Mouse (Mus musculus) urinary bladder, adult 18-20 months (tissue): ENCODE data around the gene Vamp8.

Experiments used
- DNase-seq, 2 experiments: peaks; one replicate each; pipeline ENCODE4 v3.0.0; 2022; ENCODE audit warnings: low spot score in 2 of 2, mixed read lengths in 2 of 2

The Vamp8 gene

DNA sequence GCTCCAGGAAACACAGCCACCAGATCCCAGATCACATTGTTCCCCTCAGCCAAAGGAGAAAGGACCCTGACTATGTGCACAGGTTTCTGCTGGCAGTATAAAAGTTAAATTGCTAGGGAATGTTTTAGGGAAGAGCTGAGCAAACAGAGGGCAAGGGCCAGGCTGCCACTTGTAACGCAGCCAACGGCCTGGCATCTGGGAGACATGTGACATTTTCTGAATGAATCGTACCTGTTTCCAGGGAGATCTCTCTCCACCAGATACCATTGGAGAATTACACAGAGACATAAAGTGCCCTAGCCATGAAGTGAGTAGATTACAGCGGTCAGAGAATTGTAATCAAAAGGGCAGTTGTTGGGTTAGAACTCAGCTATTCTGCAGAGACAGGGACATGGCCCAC, 17.3 kb downstream of the Vamp8 start:
- DNase-seq, result no peak

DNA sequence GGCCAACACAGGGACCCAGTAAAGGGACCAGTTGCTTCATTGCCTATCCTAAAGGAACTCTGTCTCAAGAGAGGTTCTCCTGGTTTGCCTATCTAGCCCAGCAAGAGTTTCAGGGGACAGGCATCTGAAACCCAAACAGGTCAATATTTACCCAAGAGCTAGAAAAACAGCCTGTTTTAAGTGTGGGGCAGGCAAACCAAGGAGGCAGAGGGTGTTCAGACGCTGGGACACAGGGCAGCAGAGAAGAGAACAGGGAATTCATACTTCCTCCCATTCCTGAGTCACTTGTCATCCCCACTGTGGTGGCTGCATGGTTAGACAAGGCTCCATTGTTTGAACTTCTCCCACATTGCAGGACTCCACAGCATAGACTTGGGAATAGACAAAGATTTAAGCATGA, 18.9 kb downstream of the Vamp8 start:
- DNase-seq, result peak in 1 of 2 experiments; percentile 44

DNA sequence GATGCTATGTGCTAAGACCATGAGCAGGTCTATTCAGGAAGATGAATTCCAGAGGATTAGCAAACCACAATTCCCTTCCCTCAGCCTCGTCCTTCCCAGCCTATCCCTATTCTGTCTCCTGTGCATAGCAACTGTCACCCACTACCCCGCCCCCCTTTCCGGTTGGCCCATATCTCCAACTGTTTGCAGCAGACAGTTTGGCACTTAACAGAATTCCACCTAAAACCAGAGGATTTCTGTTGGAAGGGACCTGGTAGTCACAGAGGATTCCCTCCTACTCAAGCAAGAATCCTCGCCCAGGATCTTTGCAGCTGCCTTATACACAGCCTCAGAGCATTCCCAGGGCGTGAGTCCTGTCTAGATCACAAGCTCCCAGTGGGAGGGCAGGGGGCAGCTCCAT, 19.4 kb downstream of the Vamp8 start:
- DNase-seq, result no peak

- DNase-seq, result peak; percentile 45 to 47
Measured at GRCm38 (mm10) chr6:72370091-72370490, 20.4 kb downstream of the Vamp8 start.

GRCm38 (mm10) chr6:72369557-72369956, 20.9 kb downstream of the Vamp8 start:
- no peak for DNase-seq

DNA sequence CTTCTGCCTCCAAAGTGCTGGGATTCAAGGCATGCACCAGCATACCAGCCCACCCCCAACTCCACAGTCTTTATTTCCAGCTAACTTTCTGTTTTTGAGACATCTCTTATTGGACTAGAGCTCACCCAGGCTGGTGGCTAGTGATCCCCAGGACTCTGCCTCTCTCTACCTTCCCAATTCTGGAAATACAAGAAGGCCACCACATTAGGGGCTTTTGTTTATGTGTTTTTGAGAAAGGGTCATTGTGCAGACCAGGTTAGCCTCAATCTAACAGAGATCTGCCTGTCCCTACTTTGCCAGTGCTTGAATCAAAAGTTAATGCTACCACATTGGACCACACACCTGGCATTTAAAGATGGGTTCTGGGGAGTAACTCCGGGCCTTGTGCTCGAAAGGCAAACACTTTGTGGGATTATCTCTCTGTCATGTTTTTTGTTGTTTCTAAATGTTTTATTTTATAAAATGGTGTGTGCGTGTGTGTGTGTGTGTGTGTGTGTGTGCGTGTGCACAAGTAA, 23.0 kb downstream of the Vamp8 start:
- DNase-seq, result no peak

DNA sequence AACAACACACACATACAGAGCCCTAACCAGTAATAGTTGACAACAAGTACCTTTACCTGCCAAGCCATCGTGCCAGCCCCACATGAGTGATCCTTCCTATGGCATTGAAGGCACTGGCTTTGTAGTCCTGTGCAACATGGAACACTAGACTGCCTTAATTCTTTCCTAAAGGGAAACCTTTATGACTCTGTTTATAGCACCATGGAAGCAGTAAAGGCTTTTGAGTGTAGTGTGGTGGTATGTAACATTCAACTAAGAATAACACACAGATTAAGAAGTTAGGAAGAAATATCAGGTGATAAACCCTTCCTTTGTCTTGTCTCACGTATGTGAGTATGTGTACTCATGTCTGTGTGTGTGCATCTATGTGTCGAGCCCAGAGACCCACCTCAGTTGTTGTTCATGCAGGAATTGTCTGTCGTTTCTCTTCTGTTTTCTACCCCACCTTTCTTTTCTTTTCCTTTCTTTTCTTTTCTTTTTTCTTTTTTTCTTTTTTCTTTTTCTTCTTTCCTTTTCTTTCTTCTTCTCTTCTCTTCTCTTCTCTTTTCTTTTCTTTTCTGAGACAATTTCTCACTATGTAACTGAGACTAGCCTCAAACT, 23.6 kb downstream of the Vamp8 start, which contains the start of gene Rnf181:
TSS of gene Rnf181 (minus strand) at position 113 of the 600 bp plus-strand sequence.
- no peak for DNase-seq

- no peak for DNase-seq
Measured at GRCm38 (mm10) chr6:72366304-72366703, 24.2 kb downstream of the Vamp8 start.

- DNase-seq, result no peak
Measured at GRCm38 (mm10) chr6:72364985-72365384, 25.5 kb downstream of the Vamp8 start.

GRCm38 (mm10) chr6:72364009-72364408, 26.5 kb downstream of the Vamp8 start:
- no peak for DNase-seq

GRCm38 (mm10) chr6:72362132-72363028, 28.1 kb downstream of the Vamp8 start:
- DNase-seq, result peak; percentile 85 to 96

DNA sequence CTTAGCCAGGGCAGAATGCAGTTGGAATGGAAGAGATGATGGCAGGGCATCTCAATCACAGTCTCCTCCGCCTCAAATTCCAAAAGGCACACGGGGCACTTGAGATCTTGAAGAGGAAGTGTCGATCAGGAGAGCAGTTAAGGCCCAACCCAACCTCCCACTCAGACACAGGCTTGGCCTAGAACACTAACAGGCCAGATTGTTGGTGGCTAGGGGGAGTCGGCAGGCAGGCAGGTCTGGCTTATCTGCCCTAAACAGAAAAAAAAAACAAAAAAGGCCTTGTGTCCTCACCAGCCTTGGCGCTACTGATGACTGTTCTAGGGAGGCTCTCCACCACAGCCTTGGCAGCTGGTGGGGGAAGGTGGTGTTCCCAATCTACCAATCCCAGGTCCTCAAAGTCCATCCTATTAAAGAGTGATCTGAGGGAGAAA, 29.4 kb downstream of the Vamp8 start:
- no peak for DNase-seq

DNA sequence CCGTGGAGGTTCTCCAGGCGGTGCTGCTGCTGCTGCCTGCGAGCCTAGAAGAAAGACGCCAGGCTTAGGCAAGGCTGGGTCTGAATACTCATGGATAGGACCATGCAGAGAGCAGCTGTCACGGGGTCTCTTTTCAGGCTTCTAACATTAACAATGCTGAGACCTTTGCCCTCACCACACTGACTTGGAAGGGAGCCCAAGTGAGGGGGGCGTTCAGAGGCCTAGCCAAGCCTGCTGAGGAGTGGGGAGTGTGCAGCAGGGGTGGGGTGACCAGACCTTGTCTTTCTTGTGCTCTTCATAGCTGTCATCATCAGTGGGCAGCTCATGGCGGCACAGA, 29.9 kb downstream of the Vamp8 start:
- no peak for DNase-seq

DNA sequence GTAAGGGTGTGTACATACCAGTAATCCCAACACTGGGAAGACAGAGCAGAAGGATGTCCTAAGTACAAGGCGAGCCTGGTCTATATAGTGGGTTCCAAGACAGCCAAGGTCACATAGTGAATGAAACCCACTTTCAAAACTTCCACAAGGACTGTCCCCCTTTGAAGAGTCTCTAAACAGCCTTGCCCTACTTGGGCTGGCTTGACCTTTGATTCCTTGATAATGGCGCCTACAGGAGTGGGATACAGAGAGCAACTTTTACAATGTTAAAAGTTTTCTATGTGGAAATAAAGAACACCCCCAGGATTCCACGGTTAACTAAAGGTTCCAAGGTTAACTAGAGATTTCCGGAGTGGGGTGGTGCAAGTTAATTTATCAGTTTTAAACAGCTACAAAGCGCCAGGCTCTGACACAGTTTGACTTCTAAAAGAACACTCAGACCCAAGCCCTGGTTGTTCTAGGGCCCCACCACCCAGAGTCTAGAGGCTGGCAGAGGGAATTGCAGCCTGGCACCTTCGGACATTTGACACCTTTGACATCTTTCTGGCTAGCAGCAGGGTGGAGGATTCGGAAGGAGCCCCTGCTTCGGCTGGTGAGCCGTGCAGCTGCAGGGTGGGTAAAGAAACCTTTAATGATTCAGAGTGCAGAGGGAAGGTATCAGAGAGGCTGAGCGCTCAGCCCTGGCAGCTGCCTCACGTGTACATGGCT, 30.5 kb downstream of the Vamp8 start:
- no peak for DNase-seq

DNA sequence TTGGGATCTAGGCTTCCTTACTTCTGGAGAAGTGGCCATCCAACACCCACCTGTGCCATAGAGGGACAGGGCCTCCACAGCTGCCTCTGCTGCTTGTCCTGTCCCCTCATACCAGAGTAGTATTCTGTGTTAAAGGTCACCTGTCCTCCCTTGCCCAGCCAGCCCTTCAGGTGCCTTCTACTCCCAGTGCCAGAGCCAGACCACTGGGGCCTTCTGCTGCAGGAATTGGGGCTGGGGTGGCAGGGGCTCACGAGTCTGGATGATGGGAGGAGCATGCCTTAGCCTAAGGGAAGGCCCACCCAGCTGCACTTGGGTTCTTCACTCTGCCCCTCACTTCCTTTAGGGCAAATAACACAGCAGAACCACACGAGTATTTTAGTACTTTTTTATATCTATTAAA, 31.2 kb downstream of the Vamp8 start:
- DNase-seq, result no peak

GRCm38 (mm10) chr6:72358086-72358764, 32.3 kb downstream of the Vamp8 start:
- DNase-seq, result no peak

- DNase-seq, result no peak
Measured at GRCm38 (mm10) chr6:72357164-72358079, 33.1 kb downstream of the Vamp8 start.

DNA sequence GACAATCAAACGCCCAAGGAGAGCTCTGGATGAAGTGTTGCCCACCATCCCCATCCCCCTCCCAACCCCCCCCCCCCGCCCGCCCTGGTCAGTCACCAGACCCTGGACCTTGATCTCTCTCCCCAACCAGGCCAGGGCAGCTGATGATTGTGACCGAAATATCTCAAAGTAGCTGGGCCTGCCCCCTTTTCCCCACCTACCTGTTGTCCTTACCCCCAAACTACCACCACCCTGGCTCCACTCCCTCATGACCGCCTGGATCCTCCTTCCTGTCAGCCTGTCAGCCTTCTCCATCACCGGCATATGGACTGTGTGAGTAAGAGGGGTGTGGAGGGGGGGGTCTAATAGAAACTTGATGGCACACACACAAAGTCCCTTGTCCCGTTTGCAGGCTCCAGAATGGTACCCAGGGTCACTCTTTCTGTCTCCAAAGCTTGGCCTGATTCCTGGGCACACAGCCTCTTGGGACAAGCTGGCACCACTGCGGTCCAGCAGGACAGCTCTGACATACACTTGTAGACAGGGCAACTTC, 34.4 kb downstream of the Vamp8 start:
- no peak for DNase-seq

DNA sequence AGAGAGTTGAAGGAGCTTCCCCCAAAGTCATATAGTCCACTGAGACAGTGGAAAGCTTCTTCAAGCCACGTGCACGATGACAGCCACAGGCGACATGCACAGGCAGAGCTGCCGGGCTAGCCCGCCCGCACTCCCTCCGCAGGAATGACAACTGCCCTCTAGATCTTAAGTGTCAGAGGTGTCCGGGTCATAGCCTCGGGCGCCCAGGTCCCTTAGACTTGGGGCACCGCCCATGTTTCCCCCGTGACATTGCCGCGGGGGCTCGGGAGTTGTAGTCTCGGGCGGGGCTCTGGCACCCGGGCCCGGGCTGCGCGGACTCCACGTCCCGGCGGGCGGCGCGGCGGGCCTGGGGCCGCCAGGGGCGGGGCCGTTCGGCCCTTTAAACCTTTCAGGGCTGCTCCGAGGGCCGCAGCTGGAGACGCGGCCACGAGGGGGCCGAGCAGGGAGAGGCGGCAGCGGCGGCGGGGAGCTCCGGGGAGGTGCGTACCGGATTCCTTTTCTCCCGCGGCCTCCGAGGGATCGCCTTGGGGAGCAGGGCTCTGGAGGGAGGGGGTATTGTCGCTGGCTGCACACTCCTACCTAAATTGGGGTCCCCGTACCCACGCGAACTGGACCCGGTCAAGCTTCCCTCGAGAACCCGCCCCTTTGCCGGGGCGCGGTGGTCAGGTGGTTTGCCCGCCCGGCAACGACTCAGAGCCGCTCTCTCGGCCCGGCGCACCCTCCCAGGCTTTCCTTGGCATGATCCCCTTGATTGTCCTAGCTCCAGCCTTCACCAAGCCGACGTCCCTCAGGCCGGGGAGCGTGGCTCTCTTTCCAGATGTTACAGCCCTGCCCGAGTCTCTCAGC, 35.2 kb downstream of the Vamp8 start, which contains the start of gene Tmem150a:
TSS of gene Tmem150a (plus strand) at position 382 of the 846 bp plus-strand sequence.
- DNase-seq, result peak; percentile 69 to 71
